In genomic region chr4:152298836-152299235, GRCm38 (mm10) we compare ENCODE assay signal across 12 mouse cellular contexts. TPM values are rescaled to one million over a fixed set of nuclear protein-coding genes. Genes with fewer than 3 reads are reported as not detected.
DNase-seq lines count a peak whose midpoint lies in the region; ATAC-seq and TF ChIP-seq lines count a peak whose summit lies in the region.
"Had no signal": no experiment of that assay in that cellular context is flagged by ENCODE, and none has a peak within 500 bp of the region (broad histone marks: within the 10 kb centered on the region; RNA-seq: fewer than 3 reads in every experiment).

No protein-coding gene starts in this region.

- no peak for DNase-seq in ES-E14 (ENCODE audit: low read depth, low spot score)
- DNase-seq in liver, embryonic 14.5 days (ENCODE audit: low read depth in 3 of 3, low spot score in 3 of 3) = no peak
- no peak for DNase-seq in spleen, adult 18-20 months
- no peak for DNase-seq in frontal cortex, adult 2 months (ENCODE audit: extremely low spot score in 1 of 2, low spot score in 1 of 2)
- DNase-seq: adrenal gland, adult 8-10 months; cerebellum, adult 8-10 months; right cerebral cortex, postnatal 14 days had no signal

- peak overlapping the region; percentile 29; the same call in 1 of the 2 replicates for H3K9ac ChIP-seq in hindbrain, embryonic 12.5 days
- no peak overlapping the region for H3K9ac ChIP-seq in hindbrain, embryonic 16.5 days (ENCODE audit: low read depth, low read length)
- peak overlapping the region; percentile 26; the same call in 1 of the 2 replicates for H3K9ac ChIP-seq in ES-E14 (ENCODE audit: insufficient read depth, low read depth, low read length, poor library complexity, severe bottlenecking)
- H3K9ac ChIP-seq in embryonic facial prominence, embryonic 13.5 days = peak overlapping the region; percentile 98
- H3K9ac ChIP-seq in liver, embryonic 14.5 days (replicated peaks) = no peak overlapping the region; the same call in 1 of the 2 replicates

- no peaks in the 10 kb centered on the region for H3K9me3 ChIP-seq in hindbrain, embryonic 12.5 days (replicated peaks)
- no peaks in the 10 kb centered on the region for H3K9me3 ChIP-seq in hindbrain, embryonic 16.5 days (ENCODE audit: control insufficient read depth, low read length)
- H3K9me3 ChIP-seq in ES-E14 (ENCODE audit: control insufficient read depth, insufficient read depth, low read depth, low read length) = no peaks in the 10 kb centered on the region
- no peaks in the 10 kb centered on the region for H3K9me3 ChIP-seq in embryonic facial prominence, embryonic 13.5 days
- no peaks in the 10 kb centered on the region for H3K9me3 ChIP-seq in liver, embryonic 14.5 days (ENCODE audit: control insufficient read depth, low read length)

- peak overlapping the region; percentile 97; the same call in 1 of the 2 replicates for H3K4me2 ChIP-seq in hindbrain, embryonic 12.5 days (replicated peaks)
- no peak overlapping the region for H3K4me2 ChIP-seq in hindbrain, embryonic 16.5 days (ENCODE audit: low read length)
- H3K4me2 ChIP-seq in embryonic facial prominence, embryonic 13.5 days = peak overlapping the region; percentile 96; the same call in 1 of the 2 replicates
- peak overlapping the region; percentile 97 for H3K4me2 ChIP-seq in liver, embryonic 14.5 days (ENCODE audit: low read depth)

- in situ Hi-C loops in ES-E14 (cut with MboI; ENCODE audit: low sequenced_read_pairs in 2 of 2, unreplicated experiment in 2 of 2) = no loop called here

- TF ChIP-seq CTCF in liver, embryonic 14.5 days (IDR thresholded peaks at IDR 0.05; ENCODE audit: low read depth) = no peak

- no peak for TF ChIP-seq EP300 in liver, embryonic 14.5 days (IDR thresholded peaks at IDR 0.05; ENCODE audit: low read depth)

- no peak for ATAC-seq in hindbrain, embryonic 12.5 days (ENCODE audit: low FRiP score)
- ATAC-seq in hindbrain, embryonic 16.5 days = no peak
- no peak for ATAC-seq in embryonic facial prominence, embryonic 13.5 days (ENCODE audit: insufficient number of reproducible peaks, insufficient read depth, low FRiP score, low TSS enrichment, low read depth)
- no peak for ATAC-seq in liver, embryonic 14.5 days (ENCODE audit: insufficient read depth)

- peaks cover 35% of the 10 kb centered on the region for H3K27me3 ChIP-seq in hindbrain, embryonic 12.5 days
- peaks cover 15% of the 10 kb centered on the region for H3K27me3 ChIP-seq in hindbrain, embryonic 16.5 days (replicated peaks; ENCODE audit: control insufficient read depth, insufficient read depth, low read length)
- H3K27me3 ChIP-seq in embryonic facial prominence, embryonic 13.5 days = peaks cover 20% of the 10 kb centered on the region
- no peaks in the 10 kb centered on the region for H3K27me3 ChIP-seq in liver, embryonic 14.5 days (ENCODE audit: control insufficient read depth, insufficient read depth, low read length)

- H3K4me1 ChIP-seq in hindbrain, embryonic 12.5 days = peaks cover 23% of the 10 kb centered on the region
- H3K4me1 ChIP-seq in hindbrain, embryonic 16.5 days (ENCODE audit: control insufficient read depth, insufficient read depth, low read depth, low read length) = peaks cover 16% of the 10 kb centered on the region
- peaks cover 4 to 10% of the 10 kb centered on the region in 2 experiments; a peak in 1 of 4 replicates for H3K4me1 ChIP-seq in ES-E14 (ENCODE audit: control insufficient read depth in 2 of 2, insufficient read depth in 2 of 2, low read length in 2 of 2, poor library complexity in 1 of 2)
- H3K4me1 ChIP-seq in embryonic facial prominence, embryonic 13.5 days = peaks cover 18% of the 10 kb centered on the region
- peaks cover 16 to 20% of the 10 kb centered on the region in 2 experiments for H3K4me1 ChIP-seq in liver, embryonic 14.5 days (replicated peaks; ENCODE audit: control insufficient read depth in 2 of 2, insufficient read depth in 2 of 2, low read length in 1 of 2)

- 85% methylated on average over 14 of the region's 14 CpGs for WGBS in hindbrain, embryonic 12.5 days
- WGBS in hindbrain, embryonic 16.5 days = 89% methylated on average over 14 of the region's 14 CpGs
- 79% methylated on average over 14 of the region's 14 CpGs for WGBS in embryonic facial prominence, embryonic 13.5 days
- 70% methylated on average over 14 of the region's 14 CpGs for WGBS in liver, embryonic 14.5 days (ENCODE audit: insufficient replicate concordance)

- peaks cover 37% of the 10 kb centered on the region for H3K36me3 ChIP-seq in hindbrain, embryonic 12.5 days
- H3K36me3 ChIP-seq in hindbrain, embryonic 16.5 days (ENCODE audit: control insufficient read depth, insufficient read depth, low read length) = peaks cover 10% of the 10 kb centered on the region
- peaks cover 23% of the 10 kb centered on the region for H3K36me3 ChIP-seq in ES-E14 (ENCODE audit: control insufficient read depth, insufficient read depth, low read length, poor library complexity, severe bottlenecking)
- peaks cover 45% of the 10 kb centered on the region for H3K36me3 ChIP-seq in embryonic facial prominence, embryonic 13.5 days
- peaks cover 9% of the 10 kb centered on the region for H3K36me3 ChIP-seq in liver, embryonic 14.5 days (replicated peaks; ENCODE audit: control insufficient read depth, insufficient read depth, low read depth)

- H3K4me3 ChIP-seq in hindbrain, embryonic 12.5 days = no peak overlapping the region
- H3K4me3 ChIP-seq in hindbrain, embryonic 16.5 days (ENCODE audit: low read length) = no peak overlapping the region
- H3K4me3 ChIP-seq in ES-E14 (ENCODE audit: insufficient read depth in 1 of 2, low read depth in 1 of 2, low read length in 2 of 2, poor library complexity in 1 of 2, severe bottlenecking in 1 of 2) = no peak overlapping the region
- peak overlapping the region; percentile 66; the same call in 1 of the 2 replicates for H3K4me3 ChIP-seq in embryonic facial prominence, embryonic 13.5 days
- no peak overlapping the region for H3K4me3 ChIP-seq in liver, embryonic 14.5 days (ENCODE audit: insufficient read depth in 1 of 2, low read depth in 2 of 2, low read length in 2 of 2)

- no peak overlapping the region for H3K27ac ChIP-seq in hindbrain, embryonic 12.5 days
- no peak overlapping the region for H3K27ac ChIP-seq in hindbrain, embryonic 16.5 days (ENCODE audit: low read depth, low read length)
- no peak overlapping the region for H3K27ac ChIP-seq in ES-E14 (ENCODE audit: insufficient read depth, low read depth, low read length, poor library complexity, severe bottlenecking)
- H3K27ac ChIP-seq in embryonic facial prominence, embryonic 13.5 days = no peak overlapping the region
- H3K27ac ChIP-seq in liver, embryonic 14.5 days = no peak overlapping the region

TF ChIP-seq in ES-E14, 5 proteins besides CTCF, POLR2A, EP300 and RAD21 (continues in another document):
- TF ChIP-seq CHD2 (IDR thresholded peaks at IDR 0.05; ENCODE audit: low read depth, low read length) = no peak
- TF ChIP-seq HCFC1 (IDR thresholded peaks at IDR 0.05; ENCODE audit: borderline replicate concordance, insufficient read depth, low read length) = no peak

RNA-seq across cellular contexts. Expression of gene Icmt, which starts 1.8 kb away (rescaled TPM):
- 25.3 and 25.6 TPM in 2 replicates for polyA plus RNA-seq in hindbrain, embryonic 12.5 days (2016; fragmentation: Nextera tagmentation; extraction: Ambion mirVana)
- polyA plus RNA-seq in hindbrain, embryonic 16.5 days (2015; fragmentation: Nextera tagmentation; extraction: Ambion mirVana) = 17.2 and 22.2 TPM in 2 replicates
- 47.7 and 61.4 TPM in 2 replicates for total RNA-seq in ES-E14 (2012; rRNA removed)
- polyA plus RNA-seq in embryonic facial prominence, embryonic 13.5 days (2015; fragmentation: Nextera tagmentation; extraction: Ambion mirVana) = 23.5 and 26.6 TPM in 2 replicates
- 6.0 and 6.5 TPM in 2 replicates for polyA plus RNA-seq in liver, embryonic 14.5 days (2012; rRNA removed)
- 7.0 and 10.1 TPM in 2 replicates for polyA plus RNA-seq in liver, embryonic 14.5 days (2014; fragmentation: Nextera tagmentation; extraction: Ambion mirVana)
- polyA plus RNA-seq in frontal cortex, adult 2 months (2012; rRNA removed) = 32.7 and 34.2 TPM in 2 replicates

RNA-seq across cellular contexts. Expression of gene Hes3, which starts 7.4 kb away (rescaled TPM):
- polyA plus RNA-seq in hindbrain, embryonic 12.5 days (2016; fragmentation: Nextera tagmentation; extraction: Ambion mirVana) = 1.2 and 2.1 TPM in 2 replicates
- polyA plus RNA-seq in hindbrain, embryonic 16.5 days (2015; fragmentation: Nextera tagmentation; extraction: Ambion mirVana) = 0.11 and 0.50 TPM in 2 replicates
- 0.58 and 1.1 TPM in 2 replicates for total RNA-seq in ES-E14 (2012; rRNA removed)
- polyA plus RNA-seq in embryonic facial prominence, embryonic 13.5 days (2015; fragmentation: Nextera tagmentation; extraction: Ambion mirVana) = not detected in 2 replicates
- not detected in 2 replicates for polyA plus RNA-seq in liver, embryonic 14.5 days (2012; rRNA removed)
- polyA plus RNA-seq in liver, embryonic 14.5 days (2014; fragmentation: Nextera tagmentation; extraction: Ambion mirVana) = not detected in 2 replicates
- 0.38 and 0.71 TPM in 2 replicates for polyA plus RNA-seq in frontal cortex, adult 2 months (2012; rRNA removed)
- total RNA-seq: adrenal gland, adult 8-10 months had no signal
- polyA plus RNA-seq: intestine, embryonic 14.5 days; urinary bladder, adult 2 months had no signal

RNA-seq across cellular contexts. Expression of gene Rnf207, which starts 20.0 kb away (rescaled TPM):
- 2.5 and 3.8 TPM in 2 replicates for polyA plus RNA-seq in hindbrain, embryonic 12.5 days (2016; fragmentation: Nextera tagmentation; extraction: Ambion mirVana)
- polyA plus RNA-seq in hindbrain, embryonic 16.5 days (2015; fragmentation: Nextera tagmentation; extraction: Ambion mirVana) = 9.0 and 10.6 TPM in 2 replicates
- total RNA-seq in ES-E14 (2012; rRNA removed) = 4.6 and 9.0 TPM in 2 replicates
- 0.72 and 1.3 TPM in 2 replicates for polyA plus RNA-seq in embryonic facial prominence, embryonic 13.5 days (2015; fragmentation: Nextera tagmentation; extraction: Ambion mirVana)
- 0.16 and 0.18 TPM in 2 replicates for polyA plus RNA-seq in liver, embryonic 14.5 days (2012; rRNA removed)
- polyA plus RNA-seq in liver, embryonic 14.5 days (2014; fragmentation: Nextera tagmentation; extraction: Ambion mirVana) = 0.04 TPM in 1 of 2 replicates, not detected in the other
- polyA plus RNA-seq in frontal cortex, adult 2 months (2012; rRNA removed) = 20.9 and 23.3 TPM in 2 replicates

RNA-seq across cellular contexts. Expression of gene Gpr153, which starts 24.8 kb away (rescaled TPM):
- 13.1 and 16.2 TPM in 2 replicates for polyA plus RNA-seq in hindbrain, embryonic 12.5 days (2016; fragmentation: Nextera tagmentation; extraction: Ambion mirVana)
- polyA plus RNA-seq in hindbrain, embryonic 16.5 days (2015; fragmentation: Nextera tagmentation; extraction: Ambion mirVana) = 15.5 and 16.4 TPM in 2 replicates
- 5.1 and 7.2 TPM in 2 replicates for total RNA-seq in ES-E14 (2012; rRNA removed)
- polyA plus RNA-seq in embryonic facial prominence, embryonic 13.5 days (2015; fragmentation: Nextera tagmentation; extraction: Ambion mirVana) = 11.1 TPM in 2 replicates
- 1.1 and 1.2 TPM in 2 replicates for polyA plus RNA-seq in liver, embryonic 14.5 days (2012; rRNA removed)
- polyA plus RNA-seq in liver, embryonic 14.5 days (2014; fragmentation: Nextera tagmentation; extraction: Ambion mirVana) = 0.58 and 0.59 TPM in 2 replicates
- 35.4 and 43.3 TPM in 2 replicates for polyA plus RNA-seq in frontal cortex, adult 2 months (2012; rRNA removed)

RNA-seq across cellular contexts. Expression of gene Rpl22, which starts 26.7 kb away (rescaled TPM):
- polyA plus RNA-seq in hindbrain, embryonic 12.5 days (2016; fragmentation: Nextera tagmentation; extraction: Ambion mirVana) = 257 and 282 TPM in 2 replicates
- polyA plus RNA-seq in hindbrain, embryonic 16.5 days (2015; fragmentation: Nextera tagmentation; extraction: Ambion mirVana) = 125 and 138 TPM in 2 replicates
- 1,269 and 1,458 TPM in 2 replicates for total RNA-seq in ES-E14 (2012; rRNA removed)
- polyA plus RNA-seq in embryonic facial prominence, embryonic 13.5 days (2015; fragmentation: Nextera tagmentation; extraction: Ambion mirVana) = 447 and 449 TPM in 2 replicates
- polyA plus RNA-seq in liver, embryonic 14.5 days (2012; rRNA removed) = 163 and 443 TPM in 2 replicates
- polyA plus RNA-seq in liver, embryonic 14.5 days (2014; fragmentation: Nextera tagmentation; extraction: Ambion mirVana) = 298 and 303 TPM in 2 replicates
- 192 and 232 TPM in 2 replicates for polyA plus RNA-seq in frontal cortex, adult 2 months (2012; rRNA removed)

Comparison
In these comparisons a context has a peak if more than half of its experiments do, and no peak if none do; other contexts are left out.
1. H3K9ac ChIP-seq: peak in hindbrain, embryonic 12.5 days (single experiment), ES-E14 (single experiment) and embryonic facial prominence, embryonic 13.5 days (single experiment); none in hindbrain, embryonic 16.5 days (single experiment) and liver, embryonic 14.5 days (single experiment).